Mouse (Mus musculus) CH12.LX (cell line): Measurements from ENCODE around the gene Chd9. TPM values are rescaled to one million over a fixed set of nuclear protein-coding genes. Genes with fewer than 3 reads are reported as not detected.

ENCODE experiments used
- DNase-seq: peaks from one replicate; pipeline ENCODE4 v3.0.0-alpha.2; 2013; ENCODE audit errors: extremely low read depth
- H3K27ac ChIP-seq: 2 replicates; pipeline ENCODE4 v1.5.1; 2012; ENCODE audit warnings: low read depth, mild to moderate bottlenecking, control low read depth, moderate library complexity; ENCODE audit not compliant: insufficient read depth
- H3K27me3 ChIP-seq: replicated peaks from 2 replicates; pipeline ENCODE3; 2012; ENCODE audit warnings: inconsistent platforms
- H3K36me3 ChIP-seq, 2 experiments: replicated peaks in 1 of 2; 2 replicates each; pipeline versions ENCODE3 to v1.6.1; 2012; ENCODE audit warnings: inconsistent platforms in 1 of 2, low read length in 1 of 2, mild to moderate bottlenecking in 1 of 2, mixed read lengths in 1 of 2, moderate library complexity in 1 of 2; ENCODE audit not compliant: control insufficient read depth in 1 of 2, insufficient read depth in 1 of 2
- H3K4me1 ChIP-seq, 2 experiments: 2 replicates each; pipeline ENCODE4 v1.6.1; 2012; ENCODE audit warnings: inconsistent platforms in 1 of 2, moderate library complexity in 1 of 2; ENCODE audit not compliant: insufficient read depth in 2 of 2, control insufficient read depth in 1 of 2
- H3K4me2 ChIP-seq: 2 replicates; pipeline ENCODE4 v1.6.1; 2012; ENCODE audit warnings: low read depth, mild to moderate bottlenecking, control low read depth; ENCODE audit not compliant: poor library complexity, insufficient read depth, severe bottlenecking
- H3K4me3 ChIP-seq, 3 experiments: fragments of 150-350 bp in 1 of 3; sonication (generic) in 1 of 3; replicated peaks in 1 of 3; 2 replicates each; pipeline versions ENCODE3 to v1.5.1; 2011 to 2012; ENCODE audit warnings: low read depth in 2 of 3, low read length in 2 of 3, mild to moderate bottlenecking in 2 of 3, moderate library complexity in 2 of 3, control low read depth in 1 of 3, improper control_type of control experiment in 1 of 3, inconsistent platforms in 1 of 3, mixed read lengths in 1 of 3; ENCODE audit not compliant: poor library complexity in 1 of 3
- H3K79me2 ChIP-seq: replicated peaks from 2 replicates; pipeline ENCODE4 v1.6.1; 2012; ENCODE audit warnings: mild to moderate bottlenecking, moderate library complexity; ENCODE audit not compliant: control insufficient read depth, poor library complexity, insufficient read depth, severe bottlenecking; ENCODE audit errors: extremely low read depth
- H3K9ac ChIP-seq: 2 replicates; pipeline ENCODE4 v1.6.1; 2012; ENCODE audit warnings: low read depth, mild to moderate bottlenecking, control low read depth, moderate library complexity; ENCODE audit not compliant: insufficient read depth
- H3K9me3 ChIP-seq: replicated peaks from 2 replicates; pipeline ENCODE3; 2012; ENCODE audit warnings: low read length, inconsistent platforms, mixed read lengths
- BHLHE40 ChIP-seq: IDR thresholded peaks from 2 replicates; pipeline ENCODE4 v1.6.1; 2011; ENCODE audit warnings: mild to moderate bottlenecking, low read depth, low read length, improper control_type of control experiment
- CHD2 ChIP-seq: IDR thresholded peaks from 2 replicates; pipeline ENCODE4 v1.6.1; 2011; ENCODE audit warnings: low read length, improper control_type of control experiment
- CTCF ChIP-seq, 2 experiments: IDR thresholded peaks in 1 of 2; conservative IDR thresholded peaks in 1 of 2; 2 replicates each; pipeline ENCODE4 v1.5.1; 2011 to 2012; ENCODE audit warnings: low read depth in 2 of 2, low read length in 2 of 2, improper control_type of control experiment in 1 of 2, inconsistent platforms in 1 of 2, mild to moderate bottlenecking in 1 of 2, moderate library complexity in 1 of 2
- E2F4 ChIP-seq: IDR thresholded peaks from 2 replicates; pipeline ENCODE4 v1.6.1; 2011; ENCODE audit warnings: low read depth, low read length, improper control_type of control experiment; ENCODE audit not compliant: insufficient replicate concordance
- EP300 ChIP-seq: IDR thresholded peaks from 2 replicates; pipeline ENCODE4 v1.6.1; 2011; ENCODE audit warnings: low read length, improper control_type of control experiment
- KAT2A ChIP-seq: IDR thresholded peaks from 2 replicates; pipeline ENCODE4 v1.6.1; 2012; ENCODE audit warnings: low read length, improper control_type of control experiment, inconsistent platforms; ENCODE audit not compliant: insufficient replicate concordance
- MAX ChIP-seq: IDR thresholded peaks from 2 replicates; pipeline ENCODE4 v1.6.1; 2011; ENCODE audit warnings: low read length, improper control_type of control experiment
- MAZ ChIP-seq: IDR thresholded peaks from 2 replicates; pipeline ENCODE4 v1.6.1; 2012; ENCODE audit warnings: low read depth, mild to moderate bottlenecking, inconsistent platforms, low read length, improper control_type of control experiment, moderate library complexity
- MXI1 ChIP-seq: IDR thresholded peaks from 2 replicates; pipeline ENCODE4 v1.6.1; 2011; ENCODE audit warnings: mild to moderate bottlenecking, low read depth, low read length, improper control_type of control experiment
- MYC ChIP-seq: IDR thresholded peaks from 2 replicates; pipeline ENCODE4 v1.6.1; 2011; ENCODE audit warnings: low read depth, mild to moderate bottlenecking, improper control_type of control experiment, low read length
- NELFE ChIP-seq: IDR thresholded peaks from 2 replicates; pipeline ENCODE4 v1.6.1; 2011; ENCODE audit warnings: low read depth, low read length, improper control_type of control experiment
- NRF1 ChIP-seq: IDR thresholded peaks from 2 replicates; pipeline ENCODE4 v1.6.1; 2014; ENCODE audit warnings: low read depth, mild to moderate bottlenecking, inconsistent platforms, low read length, improper control_type of control experiment, moderate library complexity
- PAX5 ChIP-seq: IDR thresholded peaks from 2 replicates; pipeline ENCODE4 v1.6.1; 2012; ENCODE audit warnings: low read length, inconsistent platforms, mixed read lengths
- POLR2AphosphoS2 ChIP-seq: IDR thresholded peaks from 2 replicates; pipeline ENCODE4 v1.6.1; 2011; ENCODE audit warnings: low read depth, low read length, improper control_type of control experiment
- RAD21 ChIP-seq: IDR thresholded peaks from 2 replicates; pipeline ENCODE4 v1.6.1; 2011; ENCODE audit warnings: low read depth, mild to moderate bottlenecking, low read length, improper control_type of control experiment, moderate library complexity
- SMC3 ChIP-seq: IDR thresholded peaks from 2 replicates; pipeline ENCODE4 v1.6.1; 2011; ENCODE audit warnings: low read depth, low read length, improper control_type of control experiment
- UBTF ChIP-seq: IDR thresholded peaks from 2 replicates; pipeline ENCODE4 v1.6.1; 2012; ENCODE audit warnings: low read depth, mild to moderate bottlenecking, inconsistent platforms, low read length, improper control_type of control experiment, moderate library complexity
- ZKSCAN1 ChIP-seq: IDR thresholded peaks from 2 replicates; pipeline ENCODE4 v1.6.1; 2012; ENCODE audit warnings: low read depth, inconsistent platforms, low read length, improper control_type of control experiment, borderline replicate concordance
- ZMIZ1 ChIP-seq: IDR thresholded peaks from 2 replicates; pipeline ENCODE4 v1.6.1; 2012; ENCODE audit warnings: low read depth, mild to moderate bottlenecking, inconsistent platforms, low read length, improper control_type of control experiment
- dilution Hi-C: fragments of 300-500 bp; cut with MboI; formaldehyde crosslinking; loops from 2 replicates; pipeline ENCODE4 v1.14.3; 2020; ENCODE audit warnings: low sequenced_read_pairs; ENCODE audit not compliant: extremely low pct_unique_long_range_greater_than_20kb, extremely low pct_ligation_motif_present
- in situ Hi-C: fragments of 300-500 bp; cut with MboI; formaldehyde crosslinking; loops from 3 replicates; pipeline ENCODE4 v1.14.3; 2019; ENCODE audit warnings: low sequenced_read_pairs, low pct_ligation_motif_present, low pct_unique_long_range_greater_than_20kb, mixed read lengths
- polyA plus RNA-seq: library from polyadenylated mRNA; unstranded; fragments of >175 nt; gene quantifications from 2 replicates; pipeline ENCODE4 v1.2.1, GENCODE M21; 2012; ENCODE audit warnings: low read depth; ENCODE audit not compliant: insufficient read length
- total RNA-seq, 2 experiments: library from RNA; depleted of rRNA; stranded (reverse); fragments of 300-350 nt in 1 of 2; fragments of >200 nt in 1 of 2; gene quantifications; 2 replicates each; pipeline ENCODE4 v1.2.3; 2012 to 2014

Chd9 gene
- total and polyA plus RNA-seq, 3 experiments: 12.7 to 188 (median 15.1) TPM

DNA sequence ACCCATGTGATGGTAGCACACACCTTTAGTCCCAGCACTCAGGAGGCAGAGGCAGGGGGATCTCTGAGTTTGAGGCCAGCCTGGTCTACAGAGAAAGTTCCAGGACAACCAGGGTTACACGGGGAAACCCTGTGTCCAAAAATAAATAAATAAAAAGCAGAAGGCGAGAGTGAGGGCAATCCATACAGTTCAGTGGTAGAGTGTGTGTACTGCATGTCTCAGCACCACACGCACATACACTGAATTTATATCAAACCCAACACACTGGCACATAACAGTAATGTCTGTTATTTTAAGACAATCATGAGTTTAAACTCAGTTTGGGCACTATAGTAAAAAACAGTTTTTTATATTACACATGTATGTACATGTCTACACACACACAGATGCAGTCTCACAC, 153.9 kb downstream of the Chd9 start:
- Histone ChIP-seq H3K27ac (no peak overlapping the region), H3K9me3 (no peaks in the 10 kb centered on the region), H3K9ac (no peak overlapping the region), H3K36me3 (peaks cover 38 to 73% of the 10 kb centered on the region in 2 experiments), H3K27me3 (no peaks in the 10 kb centered on the region), H3K4me3 (no peak overlapping the region), H3K4me2 (no peak overlapping the region), H3K79me2 (no peaks in the 10 kb centered on the region), H3K4me1 (peaks cover 0 to 7% of the 10 kb centered on the region in 2 experiments; a peak in 1 of 4 replicates)
- in situ Hi-C loops: no loop called here
- no peak for TF ChIP-seq NELFE
- TF ChIP-seq E2F4: no peak
- TF ChIP-seq POLR2AphosphoS2: no peak
- no peak for TF ChIP-seq BHLHE40
- no peak for TF ChIP-seq EP300
- no peak for TF ChIP-seq ZKSCAN1
- no peak for TF ChIP-seq ZMIZ1
- no peak for TF ChIP-seq CHD2
- TF ChIP-seq KAT2A: no peak
- TF ChIP-seq CTCF (conservative IDR thresholded peaks at IDR 0.05 in 1 of 2, IDR thresholded peaks at IDR 0.05 in 1 of 2; ENCODE audit: low read depth in 2 of 2, low read length in 2 of 2): no peak
- TF ChIP-seq MXI1: no peak
- no peak for TF ChIP-seq UBTF
- dilution Hi-C loops: no loop called here
- no peak for DNase-seq

DNA sequence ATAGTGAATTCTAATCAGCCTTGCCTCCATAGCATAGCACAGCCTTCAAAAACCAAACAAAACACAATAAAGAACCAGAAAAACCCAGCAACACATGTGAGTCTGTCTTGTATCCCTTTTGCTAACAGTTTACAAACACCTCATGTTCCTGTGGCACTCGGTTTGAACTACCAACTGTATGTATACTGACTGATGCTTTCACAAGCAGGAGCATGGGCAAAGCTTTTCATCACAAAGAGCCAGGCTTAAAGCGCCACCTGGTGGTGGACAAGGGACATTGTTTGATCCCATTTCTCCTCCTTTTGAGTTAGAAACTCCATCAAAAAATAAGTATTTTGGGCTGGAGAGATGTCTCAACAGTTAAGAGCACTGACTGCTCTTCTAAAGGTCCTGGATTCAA, 191.6 kb downstream of the Chd9 start:
- H3K27me3 ChIP-seq: no peaks in the 10 kb centered on the region
- no peaks in the 10 kb centered on the region for H3K9me3 ChIP-seq
- H3K4me1 ChIP-seq: no peaks in the 10 kb centered on the region
- no peak overlapping the region for H3K9ac ChIP-seq
- in situ Hi-C loops: loop anchor here (10.0 kb wide), 1 partner anchor 195 kb away; the partner anchor contains the start of gene Chd9
- H3K36me3 ChIP-seq: peaks cover 68 to 90% of the 10 kb centered on the region in 2 experiments
- H3K4me3 ChIP-seq: no peak overlapping the region
- dilution Hi-C loops: no loop called here
- no peak for TF ChIP-seq MAZ
- no peak for TF ChIP-seq PAX5
- TF ChIP-seq NRF1: peak; percentile 7; the same call in 1 of the 2 replicates
- TF ChIP-seq SMC3: peak; percentile 85
- no peak for TF ChIP-seq ZKSCAN1
- peak; percentile 86 to 91 for TF ChIP-seq CTCF (conservative IDR thresholded peaks at IDR 0.05 in 1 of 2, IDR thresholded peaks at IDR 0.05 in 1 of 2; ENCODE audit: low read depth in 2 of 2, low read length in 2 of 2)
- 0 out of 2 replicates have a peak, but pooled peaks have one; percentile 34 for TF ChIP-seq MAX
- TF ChIP-seq RAD21: peak; percentile 88
- TF ChIP-seq MYC: 0 out of 2 replicates have a peak, but pooled peaks have one; percentile 18
- H3K4me2 ChIP-seq: no peak overlapping the region
- no peak overlapping the region for H3K27ac ChIP-seq
- DNase-seq: peak; percentile 66
- no peaks in the 10 kb centered on the region for H3K79me2 ChIP-seq
